Mouse (Mus musculus) embryonic stem cell, embryonic (primary cell): ENCODE measurements around the gene Vmn2r54.
"Not testable (repeated sequence)": the region's sequence is repeated elsewhere in the genome, so short reads cannot be mapped to it uniquely, and the experiment has no call there.

Experiments
- CTCF ChIA-PET, 4 experiments: fragments of 300-600 bp in 2 of 4; fragments of 350-600 bp in 2 of 4; sonication (Branson Sonifier 250); formaldehyde crosslinking; loops; one replicate each; lab custom pipeline; 2022; ENCODE audit warnings: inconsistent platforms in 2 of 4; lab: Charles Lee
- POLR2A ChIA-PET, 4 experiments: fragments of 300-600 bp in 2 of 4; fragments of 350-600 bp in 2 of 4; sonication (Branson Sonifier 250); formaldehyde crosslinking; loops; one replicate each; lab custom pipeline; 2022; ENCODE audit warnings: antibody characterized with exemption in 4 of 4, inconsistent platforms in 1 of 4; lab: Charles Lee

The Vmn2r54 gene

DNA sequence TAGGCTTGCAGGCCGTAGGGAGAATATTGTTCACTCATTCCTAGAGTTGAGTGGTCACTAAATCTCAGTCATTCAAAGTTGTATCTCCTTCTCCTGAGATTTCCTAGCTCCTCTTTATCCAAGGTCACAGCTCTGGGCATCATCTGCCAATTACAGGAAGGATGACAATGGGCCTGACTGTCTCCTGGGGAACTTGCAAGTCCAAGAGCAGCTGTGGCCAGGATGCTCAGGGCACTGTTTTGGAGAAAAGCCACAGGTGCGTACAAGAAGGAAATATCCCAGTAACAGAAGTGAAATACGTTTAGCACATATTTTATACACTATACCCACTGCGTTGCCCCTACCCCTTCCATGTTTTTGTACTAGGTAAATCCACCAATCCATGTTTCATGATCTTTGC is at the start of gene Vmn2r54:
Vmn2r54 (minus strand) TSS at position 101 of the 400 bp plus-strand sequence.
- POLR2A ChIA-PET, CTCF ChIA-PET: not testable (repeated sequence)

DNA sequence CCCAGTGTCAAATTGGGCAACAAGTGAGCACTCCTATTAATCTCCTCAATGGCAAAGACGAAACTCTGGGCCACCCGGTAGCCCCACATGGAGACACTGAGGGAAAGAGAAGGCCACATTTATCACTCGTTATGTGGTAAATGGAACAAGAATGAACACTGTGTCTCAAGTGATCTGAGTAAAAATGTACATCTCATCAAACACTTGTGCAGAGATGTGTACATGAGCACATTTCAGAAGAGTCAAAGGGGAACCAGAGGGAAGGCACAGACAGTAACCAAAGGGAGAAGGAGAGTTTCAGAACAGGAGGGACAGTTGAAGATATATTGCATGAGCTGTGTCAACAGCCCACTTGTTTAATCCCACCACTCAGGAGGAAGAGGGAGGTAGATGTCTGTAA is 44.8 kb upstream of the Vmn2r54 start, which contains the start of gene Vmn2r55:
Vmn2r55 (minus strand) TSS at position 101 of the 400 bp plus-strand sequence.
- CTCF ChIA-PET, POLR2A ChIA-PET: not testable (repeated sequence)

DNA sequence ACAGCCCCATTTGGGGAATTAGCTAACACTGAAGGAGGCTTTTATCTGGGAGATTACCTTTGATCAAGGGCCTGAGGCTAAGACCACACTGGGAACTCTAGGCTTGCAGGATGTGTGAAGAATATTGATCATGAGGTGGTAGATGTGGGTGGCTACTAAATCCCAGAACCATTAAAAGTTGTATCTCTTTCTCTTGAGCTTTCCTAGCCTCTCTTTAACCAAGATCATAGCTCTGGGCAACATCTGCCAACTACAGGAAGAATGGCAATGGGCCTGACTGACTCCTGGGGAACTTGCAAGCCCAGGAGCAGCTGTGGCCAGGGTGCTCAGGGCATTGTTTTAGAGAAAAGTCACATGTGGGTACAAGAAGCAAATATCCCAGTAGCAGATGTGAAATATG is 31.4 kb downstream of the Vmn2r54 start, which contains the start of gene Vmn2r53:
Vmn2r53 (minus strand) TSS at position 101 of the 400 bp plus-strand sequence.
- POLR2A ChIA-PET: no interaction called here
- CTCF ChIA-PET: no interaction called here
